In the genomic region with DNA sequence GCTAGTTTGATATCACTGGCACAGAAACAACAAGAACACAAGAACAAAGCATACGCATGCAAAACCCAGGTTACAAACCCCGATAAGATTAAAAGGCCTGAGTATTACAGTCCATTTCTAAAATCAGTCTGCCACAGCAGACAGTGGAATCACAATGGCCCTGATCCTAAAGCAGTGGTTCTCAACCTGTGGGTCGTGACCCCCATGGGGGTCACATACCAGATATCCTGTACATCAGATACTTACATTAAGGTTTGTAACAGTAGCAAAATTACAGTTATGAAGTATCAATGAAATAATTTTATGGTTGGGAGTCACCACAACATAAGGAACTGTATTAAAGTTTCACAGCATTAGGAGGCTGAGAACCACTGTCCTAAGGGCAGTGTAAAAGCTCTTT, we compare ENCODE assay signal across 27 mouse cellular contexts.
DNase-seq lines count a peak whose midpoint lies in the region; ATAC-seq and TF ChIP-seq lines count a peak whose summit lies in the region.
"Had no signal": no experiment of that assay in that cellular context is flagged by ENCODE, and none has a peak within 500 bp of the region (broad histone marks: within the 10 kb centered on the region; RNA-seq: fewer than 3 reads in every experiment).

No protein-coding gene starts in this region.

- no peaks in the 10 kb centered on the region for H3K36me3 ChIP-seq in liver, embryonic 12.5 days
- no peaks in the 10 kb centered on the region for H3K36me3 ChIP-seq in liver, embryonic 11.5 days (ENCODE audit: control insufficient read depth, insufficient read depth, low read length)
- no peaks in the 10 kb centered on the region for H3K36me3 ChIP-seq in liver, embryonic 14.5 days (replicated peaks; ENCODE audit: control insufficient read depth, insufficient read depth, low read depth)
- H3K36me3 ChIP-seq in liver, embryonic 16.5 days (ENCODE audit: control insufficient read depth, insufficient read depth) = no peaks in the 10 kb centered on the region
- H3K36me3 ChIP-seq: embryonic facial prominence, embryonic 13.5 days; embryonic facial prominence, embryonic 15.5 days; forebrain, embryonic 10.5 days; forebrain, embryonic 12.5 days had no signal

- no peak overlapping the region for H3K4me3 ChIP-seq in liver, embryonic 12.5 days
- no peak overlapping the region for H3K4me3 ChIP-seq in liver, embryonic 11.5 days (ENCODE audit: low read depth, low read length)
- H3K4me3 ChIP-seq in liver, embryonic 14.5 days (ENCODE audit: insufficient read depth in 1 of 2, low read depth in 2 of 2, low read length in 2 of 2) = no peak overlapping the region
- no peak overlapping the region for H3K4me3 ChIP-seq in liver, embryonic 16.5 days (ENCODE audit: low read depth, low read length)
- H3K4me3 ChIP-seq: embryonic facial prominence, embryonic 13.5 days; embryonic facial prominence, embryonic 15.5 days; erythroblast, embryonic 14.5 days; forebrain, embryonic 10.5 days; forebrain, embryonic 12.5 days had no signal

- H3K9me3 ChIP-seq in liver, embryonic 12.5 days (replicated peaks) = no peaks in the 10 kb centered on the region
- no peaks in the 10 kb centered on the region for H3K9me3 ChIP-seq in liver, embryonic 11.5 days (ENCODE audit: control insufficient read depth, low read length)
- no peaks in the 10 kb centered on the region for H3K9me3 ChIP-seq in liver, embryonic 14.5 days (ENCODE audit: control insufficient read depth, low read length)
- no peaks in the 10 kb centered on the region for H3K9me3 ChIP-seq in liver, embryonic 16.5 days (replicated peaks; ENCODE audit: control insufficient read depth, low read length)
- H3K9me3 ChIP-seq: embryonic facial prominence, embryonic 13.5 days; embryonic facial prominence, embryonic 15.5 days; forebrain, embryonic 10.5 days; forebrain, embryonic 12.5 days had no signal

- 74% methylated on average over 3 of the region's 3 CpGs for WGBS in liver, embryonic 12.5 days (ENCODE audit: insufficient replicate concordance)
- 78% methylated on average over 3 of the region's 3 CpGs for WGBS in liver, embryonic 11.5 days
- 78% methylated on average over 3 of the region's 3 CpGs for WGBS in liver, embryonic 14.5 days (ENCODE audit: insufficient replicate concordance)
- 62% methylated on average over 3 of the region's 3 CpGs for WGBS in liver, embryonic 16.5 days (ENCODE audit: insufficient replicate concordance)

- 0 out of 2 replicates have a peak overlapping the region, but pooled peaks have one; percentile 27 for H3K9ac ChIP-seq in liver, embryonic 12.5 days
- no peak overlapping the region for H3K9ac ChIP-seq in liver, embryonic 11.5 days (ENCODE audit: low read depth, low read length)
- no peak overlapping the region; the same call in 1 of the 2 replicates for H3K9ac ChIP-seq in liver, embryonic 14.5 days (replicated peaks)
- H3K9ac ChIP-seq in liver, embryonic 16.5 days (ENCODE audit: low read depth, low read length) = no peak overlapping the region
- H3K9ac ChIP-seq: embryonic facial prominence, embryonic 13.5 days; embryonic facial prominence, embryonic 15.5 days; forebrain, embryonic 12.5 days had no signal

- H3K4me2 ChIP-seq in liver, embryonic 12.5 days = no peak overlapping the region
- H3K4me2 ChIP-seq in liver, embryonic 11.5 days = no peak overlapping the region
- H3K4me2 ChIP-seq in liver, embryonic 14.5 days (ENCODE audit: low read depth) = no peak overlapping the region
- no peak overlapping the region for H3K4me2 ChIP-seq in liver, embryonic 16.5 days (ENCODE audit: low read depth, low read length)
- H3K4me2 ChIP-seq: embryonic facial prominence, embryonic 13.5 days; embryonic facial prominence, embryonic 15.5 days; forebrain, embryonic 12.5 days had no signal

- TF ChIP-seq EP300 in liver, embryonic 14.5 days (IDR thresholded peaks at IDR 0.05; ENCODE audit: low read depth) = no peak

- DNase-seq in heart, adult 11 months = peak; percentile 62
- no peak for DNase-seq in heart, postnatal 4 days
- DNase-seq in liver, embryonic 11.5 days (ENCODE audit: low spot score) = no peak
- no peak for DNase-seq in liver, embryonic 14.5 days (ENCODE audit: low read depth in 3 of 3, low spot score in 3 of 3)
- DNase-seq in liver = no peak
- no peak for DNase-seq in layer of hippocampus, postnatal 14 days (ENCODE audit: low spot score in 2 of 2)
- DNase-seq: adrenal gland, adult 2 months; adrenal gland, postnatal 10 days; adrenal gland, postnatal 25 days; B cell, adult 2 months; cerebellum, adult 11 months; cerebellum, adult 18-20 months; cerebellum, adult 8-10 months; cerebellum, adult 9-11 months; cerebellum, postnatal 14 days; cerebellum, postnatal 36 days; embryo, embryonic 11 days had no signal

- no peak for TF ChIP-seq CTCF in liver, embryonic 14.5 days (IDR thresholded peaks at IDR 0.05; ENCODE audit: low read depth)

- no peak for ATAC-seq in liver, embryonic 12.5 days
- no peak for ATAC-seq in liver, embryonic 11.5 days (replicated peaks; ENCODE audit: low FRiP score)
- ATAC-seq in liver, embryonic 14.5 days (ENCODE audit: insufficient read depth) = no peak
- no peak for ATAC-seq in liver, embryonic 16.5 days (ENCODE audit: low read depth)
- ATAC-seq: CD4-positive, CD25-positive, alpha-beta regulatory T cell, adult 4 months; forebrain, embryonic 14.5 days had no signal

- peaks cover 77% of the 10 kb centered on the region for H3K4me1 ChIP-seq in liver, embryonic 12.5 days
- H3K4me1 ChIP-seq in liver, embryonic 11.5 days (replicated peaks; ENCODE audit: control insufficient read depth, insufficient read depth, low read length) = peaks cover 40% of the 10 kb centered on the region
- H3K4me1 ChIP-seq in liver, embryonic 14.5 days (replicated peaks; ENCODE audit: control insufficient read depth in 2 of 2, insufficient read depth in 2 of 2, low read length in 1 of 2) = peaks cover 59% of the 10 kb centered on the region in 2 experiments
- H3K4me1 ChIP-seq in liver, embryonic 16.5 days (ENCODE audit: control insufficient read depth, low read depth, low read length) = peaks cover 57% of the 10 kb centered on the region

- peak overlapping the region; percentile 99 for H3K27ac ChIP-seq in liver, embryonic 12.5 days
- no peak overlapping the region for H3K27ac ChIP-seq in liver, embryonic 11.5 days (ENCODE audit: low read depth, low read length)
- peak overlapping the region; percentile 47 for H3K27ac ChIP-seq in liver, embryonic 14.5 days
- peak overlapping the region; percentile 34 for H3K27ac ChIP-seq in liver, embryonic 16.5 days (ENCODE audit: low read length)
- H3K27ac ChIP-seq: embryonic facial prominence, embryonic 13.5 days; embryonic facial prominence, embryonic 15.5 days; forebrain, embryonic 10.5 days; forebrain, embryonic 12.5 days had no signal

- no peaks in the 10 kb centered on the region for H3K27me3 ChIP-seq in liver, embryonic 12.5 days (replicated peaks)
- H3K27me3 ChIP-seq in liver, embryonic 11.5 days (replicated peaks; ENCODE audit: control insufficient read depth, insufficient read depth, low read length) = no peaks in the 10 kb centered on the region
- no peaks in the 10 kb centered on the region for H3K27me3 ChIP-seq in liver, embryonic 14.5 days (ENCODE audit: control insufficient read depth, insufficient read depth, low read length)
- H3K27me3 ChIP-seq in liver, embryonic 16.5 days (ENCODE audit: control insufficient read depth, insufficient read depth, low read depth, low read length) = no peaks in the 10 kb centered on the region
- H3K27me3 ChIP-seq: CH12.LX; embryonic facial prominence, embryonic 13.5 days; embryonic facial prominence, embryonic 15.5 days; forebrain, embryonic 12.5 days had no signal
